Mouse (Mus musculus): ENCODE results near the gene 4933412E24Rik. TPM values are rescaled to one million over a fixed set of nuclear protein-coding genes. Genes with fewer than 3 reads are reported as not detected.

Gene 4933412E24Rik
- not detected in 2 replicates for polyA plus RNA-seq (2015; fragmentation: Nextera tagmentation; extraction: Ambion mirVana)

- ATAC-seq (replicated peaks; ENCODE audit: low FRiP score, low read depth) (no peak), DNase-seq (ENCODE audit: low spot score) (no peak)
- 82% methylated on average over 7 of the region's 7 CpGs for WGBS
- no peak within 1 kb of the TSS for H3K9ac ChIP-seq (ENCODE audit: low read depth, low read length)
- no peaks in the 10 kb centered on the region for H3K36me3 ChIP-seq (ENCODE audit: insufficient read depth, low read length)
- no peaks in the 10 kb centered on the region for H3K27me3 ChIP-seq (ENCODE audit: insufficient read depth, low read length)
- H3K4me2 ChIP-seq (ENCODE audit: low read length) = no peak within 1 kb of the TSS
- no peak within 1 kb of the TSS for H3K27ac ChIP-seq
- H3K4me1 ChIP-seq (replicated peaks; ENCODE audit: insufficient read depth, low read length) = no peaks in the 10 kb centered on the region
- no peaks in the 10 kb centered on the region for H3K9me3 ChIP-seq (replicated peaks; ENCODE audit: low read length)
- no peak for TF ChIP-seq CTCF (IDR thresholded peaks at IDR 0.05; ENCODE audit: low read depth)
- no peak within 1 kb of the TSS for H3K4me3 ChIP-seq (replicated peaks; ENCODE audit: low read depth, low read length)
Observed at GRCm38 (mm10) chr15:60016513-60016912, at the start of gene 4933412E24Rik. Gene 4933412E24Rik (minus strand): TSS chr15:60016613.

DNA sequence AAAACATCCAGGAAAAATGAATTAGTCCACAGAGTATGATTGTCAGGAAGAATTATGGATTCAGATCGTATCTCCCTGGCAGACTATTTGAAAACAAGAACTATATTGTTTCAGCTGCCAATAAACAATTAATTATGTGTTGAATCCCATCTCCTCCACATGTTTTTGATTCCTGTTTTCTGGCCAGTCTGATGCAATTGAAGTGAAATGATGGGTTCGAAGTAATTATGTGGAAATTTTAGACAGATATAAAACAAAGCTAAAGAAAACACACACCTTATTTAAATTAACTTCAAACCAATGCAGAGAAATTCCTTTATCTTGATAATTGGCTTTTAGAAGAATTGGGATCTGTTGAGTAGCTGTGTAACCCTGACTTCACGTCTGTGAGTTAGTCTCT, 14.3 kb upstream of the 4933412E24Rik start:
- Histone ChIP-seq H3K9ac (ENCODE audit: low read depth, low read length) (no peak overlapping the region), H3K4me2 (ENCODE audit: low read length) (no peak overlapping the region), H3K4me1 (replicated peaks; ENCODE audit: insufficient read depth, low read length) (no peaks in the 10 kb centered on the region), H3K9me3 (replicated peaks; ENCODE audit: low read length) (no peaks in the 10 kb centered on the region), H3K4me3 (replicated peaks; ENCODE audit: low read depth, low read length) (no peak overlapping the region), H3K36me3 (ENCODE audit: insufficient read depth, low read length) (no peaks in the 10 kb centered on the region), H3K27me3 (ENCODE audit: insufficient read depth, low read length) (no peaks in the 10 kb centered on the region), H3K27ac (no peak overlapping the region)
- WGBS = 54% methylated on average over 3 of the region's 3 CpGs
- DNase-seq (ENCODE audit: low spot score) (no peak), ATAC-seq (replicated peaks; ENCODE audit: low FRiP score, low read depth) (no peak)
- no peak for TF ChIP-seq CTCF (IDR thresholded peaks at IDR 0.05; ENCODE audit: low read depth)

DNA sequence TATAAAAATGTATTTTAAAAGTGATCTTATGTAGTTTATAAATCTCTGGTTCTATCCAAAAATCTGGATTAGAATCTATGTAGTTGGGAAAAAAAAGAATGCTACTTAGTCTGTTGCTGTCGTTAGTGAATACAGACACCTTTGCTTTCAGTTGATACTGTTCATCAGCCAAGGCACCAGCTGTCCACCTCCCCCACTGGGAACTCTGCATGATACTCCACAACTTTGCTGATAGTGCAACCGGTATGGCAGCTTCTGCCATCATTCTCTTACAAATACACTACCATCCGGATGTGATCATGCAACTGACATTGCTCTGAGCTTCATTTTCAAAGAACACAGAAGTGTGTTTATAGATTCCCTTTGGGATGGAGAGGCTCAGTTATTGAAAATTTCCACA, 4.8 kb upstream of the 4933412E24Rik start:
- no peak overlapping the region for H3K9ac ChIP-seq (ENCODE audit: low read depth, low read length)
- no peaks in the 10 kb centered on the region for H3K27me3 ChIP-seq (ENCODE audit: insufficient read depth, low read length)
- H3K36me3 ChIP-seq (ENCODE audit: insufficient read depth, low read length) = no peaks in the 10 kb centered on the region
- no peak overlapping the region for H3K4me2 ChIP-seq (ENCODE audit: low read length)
- TF ChIP-seq CTCF (IDR thresholded peaks at IDR 0.05; ENCODE audit: low read depth) = no peak
- ATAC-seq (replicated peaks; ENCODE audit: low FRiP score, low read depth) (no peak), DNase-seq (ENCODE audit: low spot score) (no peak)
- no peak overlapping the region for H3K27ac ChIP-seq
- H3K9me3 ChIP-seq (replicated peaks; ENCODE audit: low read length) = no peaks in the 10 kb centered on the region
- H3K4me3 ChIP-seq (replicated peaks; ENCODE audit: low read depth, low read length) = no peak overlapping the region
- 55% methylated on average over 3 of the region's 3 CpGs for WGBS
- no peaks in the 10 kb centered on the region for H3K4me1 ChIP-seq (replicated peaks; ENCODE audit: insufficient read depth, low read length)

GRCm38 (mm10) chr15:60010199-60010598, 6.2 kb downstream of the 4933412E24Rik start:
- Histone ChIP-seq H3K27ac (no peak overlapping the region), H3K4me1 (replicated peaks; ENCODE audit: insufficient read depth, low read length) (no peaks in the 10 kb centered on the region), H3K9me3 (replicated peaks; ENCODE audit: low read length) (no peaks in the 10 kb centered on the region), H3K9ac (ENCODE audit: low read depth, low read length) (no peak overlapping the region), H3K4me3 (replicated peaks; ENCODE audit: low read depth, low read length) (no peak overlapping the region), H3K27me3 (ENCODE audit: insufficient read depth, low read length) (no peaks in the 10 kb centered on the region), H3K4me2 (ENCODE audit: low read length) (no peak overlapping the region), H3K36me3 (ENCODE audit: insufficient read depth, low read length) (no peaks in the 10 kb centered on the region)
- 91% methylated on average over 4 of the region's 4 CpGs for WGBS
- DNase-seq (ENCODE audit: low spot score) = no peak
- no peak for TF ChIP-seq CTCF (IDR thresholded peaks at IDR 0.05; ENCODE audit: low read depth)
- ATAC-seq (replicated peaks; ENCODE audit: low FRiP score, low read depth) = no peak

GRCm38 (mm10) chr15:60009610-60010009, 6.8 kb downstream of the 4933412E24Rik start:
- H3K27ac ChIP-seq = no peak overlapping the region
- WGBS = 87% methylated on average over 3 of the region's 3 CpGs

GRCm38 (mm10) chr15:59983777-59984176, 32.6 kb downstream of the 4933412E24Rik start:
- WGBS = 59% methylated on average over 4 of the region's 4 CpGs
- no peaks in the 10 kb centered on the region for H3K9me3 ChIP-seq (replicated peaks; ENCODE audit: low read length)
- no peak overlapping the region for H3K4me3 ChIP-seq (replicated peaks; ENCODE audit: low read depth, low read length)
- H3K4me1 ChIP-seq (replicated peaks; ENCODE audit: insufficient read depth, low read length) = no peaks in the 10 kb centered on the region
- H3K36me3 ChIP-seq (ENCODE audit: insufficient read depth, low read length) = no peaks in the 10 kb centered on the region
- ATAC-seq (replicated peaks; ENCODE audit: low FRiP score, low read depth) = no peak
- no peak overlapping the region for H3K4me2 ChIP-seq (ENCODE audit: low read length)
- TF ChIP-seq CTCF (IDR thresholded peaks at IDR 0.05; ENCODE audit: low read depth) = no peak
- no peak overlapping the region for H3K9ac ChIP-seq (ENCODE audit: low read depth, low read length)
- H3K27me3 ChIP-seq (ENCODE audit: insufficient read depth, low read length) = no peaks in the 10 kb centered on the region
- DNase-seq (ENCODE audit: low spot score) = no peak
- no peak overlapping the region for H3K27ac ChIP-seq

More at GRCm38 (mm10) chr15:60009610-60010009, 6.8 kb downstream of the 4933412E24Rik start:
- Histone ChIP-seq H3K27me3 (ENCODE audit: insufficient read depth, low read length) (no peaks in the 10 kb centered on the region), H3K4me3 (replicated peaks; ENCODE audit: low read depth, low read length) (no peak overlapping the region), H3K4me1 (replicated peaks; ENCODE audit: insufficient read depth, low read length) (no peaks in the 10 kb centered on the region), H3K9ac (ENCODE audit: low read depth, low read length) (no peak overlapping the region), H3K36me3 (ENCODE audit: insufficient read depth, low read length) (no peaks in the 10 kb centered on the region), H3K9me3 (replicated peaks; ENCODE audit: low read length) (no peaks in the 10 kb centered on the region), H3K4me2 (ENCODE audit: low read length) (no peak overlapping the region)
- TF ChIP-seq CTCF (IDR thresholded peaks at IDR 0.05; ENCODE audit: low read depth) = no peak
- no peak for DNase-seq (ENCODE audit: low spot score)
- ATAC-seq (replicated peaks; ENCODE audit: low FRiP score, low read depth) = no peak

- ATAC-seq (replicated peaks; ENCODE audit: low FRiP score, low read depth) (no peak), DNase-seq (ENCODE audit: low spot score) (peak; percentile 57)
- Histone ChIP-seq H3K27ac (no peak overlapping the region), H3K27me3 (ENCODE audit: insufficient read depth, low read length) (no peaks in the 10 kb centered on the region), H3K9me3 (replicated peaks; ENCODE audit: low read length) (no peaks in the 10 kb centered on the region), H3K36me3 (ENCODE audit: insufficient read depth, low read length) (no peaks in the 10 kb centered on the region), H3K4me2 (ENCODE audit: low read length) (no peak overlapping the region), H3K4me3 (replicated peaks; ENCODE audit: low read depth, low read length) (no peak overlapping the region), H3K9ac (ENCODE audit: low read depth, low read length) (no peak overlapping the region), H3K4me1 (replicated peaks; ENCODE audit: insufficient read depth, low read length) (no peaks in the 10 kb centered on the region)
- 34% methylated on average over 3 of the region's 3 CpGs for WGBS
- TF ChIP-seq CTCF (IDR thresholded peaks at IDR 0.05; ENCODE audit: low read depth) = no peak
Observed at GRCm38 (mm10) chr15:59975310-59975709, 41.1 kb downstream of the 4933412E24Rik start.

Measured in kidney, postnatal 0 days (tissue).